Mouse (Mus musculus) C2C12 (cell line): Measurements from ENCODE around the gene Ccdc173. TPM values are rescaled to one million over a fixed set of nuclear protein-coding genes. Genes with fewer than 3 reads are reported as not detected.
"Not testable (repeated sequence)": the region's sequence is repeated elsewhere in the genome, so short reads cannot be mapped to it uniquely, and the experiment has no call there.

Experiments
- H3K27me3 ChIP-seq: one replicate; pipeline ENCODE4 v1.6.1; 2011; ENCODE audit not compliant: control insufficient read depth, insufficient read depth, insufficient read length
- H3K36me3 ChIP-seq: one replicate; pipeline ENCODE4 v1.6.1; 2011; ENCODE audit not compliant: control insufficient read depth, insufficient read depth
- H3K4me3 ChIP-seq: one replicate; pipeline ENCODE4 v1.5.1; 2011; ENCODE audit warnings: mild to moderate bottlenecking, control low read depth; ENCODE audit not compliant: poor library complexity, insufficient read depth, severe bottlenecking
- H3K79me2 ChIP-seq: one replicate; pipeline ENCODE4 v1.6.1; 2011; ENCODE audit not compliant: control insufficient read depth, insufficient read depth
- H3K79me3 ChIP-seq: one replicate; pipeline ENCODE4 v1.6.1; 2011; ENCODE audit warnings: low read depth, control low read depth
- H3ac ChIP-seq: one replicate; pipeline ENCODE3; 2011; ENCODE audit warnings: low read depth; ENCODE audit not compliant: control insufficient read depth, insufficient read length
- CEBPB ChIP-seq: IDR thresholded peaks from one replicate; pipeline ENCODE4 v1.6.1; 2011; ENCODE audit warnings: low read depth, mild to moderate bottlenecking, control low read depth, moderate library complexity
- CTCF ChIP-seq: IDR thresholded peaks from one replicate; pipeline ENCODE4 v1.5.1; 2011; ENCODE audit not compliant: control insufficient read depth, insufficient read depth, insufficient read length
- FOSL1 ChIP-seq: IDR thresholded peaks from one replicate; pipeline ENCODE4 v1.8.0; 2011; ENCODE audit warnings: mild to moderate bottlenecking, low read length; ENCODE audit not compliant: poor library complexity, insufficient read depth, severe bottlenecking
- MAX ChIP-seq: IDR thresholded peaks from one replicate; pipeline ENCODE4 v1.6.1; 2011; ENCODE audit warnings: mild to moderate bottlenecking, control low read depth
- MYOD1 ChIP-seq: IDR thresholded peaks from one replicate; pipeline ENCODE4 v1.6.1; 2011; ENCODE audit warnings: low read depth; ENCODE audit not compliant: control insufficient read depth, insufficient read length
- MYOG ChIP-seq: IDR thresholded peaks from one replicate; pipeline ENCODE4 v1.6.1; 2011; ENCODE audit not compliant: control insufficient read depth, insufficient read length; ENCODE audit errors: extremely low read depth
- USF1 ChIP-seq: IDR thresholded peaks from one replicate; pipeline ENCODE4 v1.6.1; 2011; ENCODE audit warnings: low read depth, mild to moderate bottlenecking, control low read depth, moderate library complexity
- polyA plus RNA-seq: library from polyadenylated mRNA; unstranded; fragments of >200 nt; fragmentation: generic; extraction: Trizol; gene quantifications from one replicate; pipeline ENCODE4 v1.2.1, GENCODE M21; 2012; ENCODE audit warnings: missing spikeins

Ccdc173 gene
- polyA plus RNA-seq, 1 experiment = 0.26 TPM

GRCm38 (mm10) chr2:69821711-69822110 lies 32.3 kb upstream of the Ccdc173 start, which contains the start of gene Klhl23:
TSS of gene Klhl23 (plus strand) at chr2:69821944.
- Histone ChIP-seq H3K79me3 (no peaks in the 10 kb centered on the region), H3K79me2 (no peaks in the 10 kb centered on the region), H3ac (peak within 1 kb of the TSS; percentile 21), H3K27me3 (peaks cover 7% of the 10 kb centered on the region), H3K36me3 (no peaks in the 10 kb centered on the region), H3K4me3 (peak within 1 kb of the TSS; percentile 18)
- no peak for TF ChIP-seq USF1
- no peak for TF ChIP-seq MYOD1
- TF ChIP-seq MYOG = no peak

- H3K27me3 ChIP-seq = peaks cover 7% of the 10 kb centered on the region
- TF ChIP-seq FOSL1 = no peak
- no peak for TF ChIP-seq USF1
- TF ChIP-seq MYOG = no peak
- TF ChIP-seq MYOD1 = no peak
- TF ChIP-seq MAX = no peak
- TF ChIP-seq CEBPB = no peak
- no peak for TF ChIP-seq CTCF
- no peak overlapping the region for H3ac ChIP-seq
- no peaks in the 10 kb centered on the region for H3K79me3 ChIP-seq
- no peaks in the 10 kb centered on the region for H3K79me2 ChIP-seq
- H3K36me3 ChIP-seq = no peaks in the 10 kb centered on the region
- H3K4me3 ChIP-seq = no peak overlapping the region
Observed at GRCm38 (mm10) chr2:69820201-69820600, 30.8 kb upstream of the Ccdc173 start.

GRCm38 (mm10) chr2:69818350-69819085 lies 29.1 kb upstream of the Ccdc173 start:
- peaks cover 7% of the 10 kb centered on the region for H3K27me3 ChIP-seq
- TF ChIP-seq MAX (no peak), USF1 (no peak), FOSL1 (no peak), MYOD1 (no peak), MYOG (no peak), CTCF (no peak), CEBPB (no peak)

GRCm38 (mm10) chr2:69816575-69816974 lies 27.2 kb upstream of the Ccdc173 start:
- no peak for TF ChIP-seq CTCF
- no peak for TF ChIP-seq FOSL1
- no peak for TF ChIP-seq CEBPB
- no peak for TF ChIP-seq MYOD1
- no peak for TF ChIP-seq USF1
- no peak for TF ChIP-seq MYOG
- TF ChIP-seq MAX = no peak
- H3K36me3 ChIP-seq = no peaks in the 10 kb centered on the region
- no peak overlapping the region for H3ac ChIP-seq
- H3K79me3 ChIP-seq = no peaks in the 10 kb centered on the region
- no peak overlapping the region for H3K4me3 ChIP-seq
- H3K27me3 ChIP-seq = peaks cover 3% of the 10 kb centered on the region
- H3K79me2 ChIP-seq = no peaks in the 10 kb centered on the region

More at GRCm38 (mm10) chr2:69818350-69819085, 29.1 kb upstream of the Ccdc173 start:
- Histone ChIP-seq H3ac (no peak overlapping the region), H3K36me3 (no peaks in the 10 kb centered on the region), H3K79me3 (no peaks in the 10 kb centered on the region), H3K4me3 (no peak overlapping the region), H3K79me2 (no peaks in the 10 kb centered on the region)

GRCm38 (mm10) chr2:69811349-69811748 lies 22.0 kb upstream of the Ccdc173 start:
- H3K36me3 ChIP-seq = not testable (repeated sequence)

GRCm38 (mm10) chr2:69810169-69810568 lies 20.8 kb upstream of the Ccdc173 start:
- H3K36me3 ChIP-seq = no peaks in the 10 kb centered on the region
- no peaks in the 10 kb centered on the region for H3K79me3 ChIP-seq
- TF ChIP-seq CTCF (no peak), FOSL1 (no peak), CEBPB (no peak)
- H3ac ChIP-seq = no peak overlapping the region
- H3K79me2 ChIP-seq = no peaks in the 10 kb centered on the region
- no peak overlapping the region for H3K4me3 ChIP-seq
- H3K27me3 ChIP-seq = peaks cover 6% of the 10 kb centered on the region

More at GRCm38 (mm10) chr2:69811349-69811748, 22.0 kb upstream of the Ccdc173 start:
- not testable (repeated sequence) for H3K4me3 ChIP-seq, H3K27me3 ChIP-seq, H3ac ChIP-seq, H3K79me3 ChIP-seq, H3K79me2 ChIP-seq

GRCm38 (mm10) chr2:69804663-69805062 lies 15.3 kb upstream of the Ccdc173 start:
- H3K27me3 ChIP-seq, H3K36me3 ChIP-seq, H3ac ChIP-seq, H3K4me3 ChIP-seq, H3K79me2 ChIP-seq, H3K79me3 ChIP-seq: not testable (repeated sequence)
